Mouse (Mus musculus) monocyte, adult 5-6 weeks (primary cell): Measurements from ENCODE around the gene Abcg4. TPM values are rescaled to one million over a fixed set of nuclear protein-coding genes. Genes with fewer than 3 reads are reported as not detected.

Experiments used
- ATAC-seq: fragments of 153-309, 156-312 bp; replicated peaks from 2 replicates; pipeline ENCODE4 v1.8.0; 2017; ENCODE audit warnings: mild to moderate bottlenecking; ENCODE audit not compliant: low TSS enrichment, insufficient number of reproducible peaks, severe bottlenecking, poor library complexity, low FRiP score
- total RNA-seq: library from RNA; stranded (forward); fragments of 200-1000, 200-491, 200-594 nt; gene quantifications from 3 replicates; pipeline ENCODE4 v1.2.3, GENCODE M21; 2017

The Abcg4 gene
- total RNA-seq, 1 experiment from 2014 or later = not detected

GRCm38 (mm10) chr9:44292490-44292889 is 4.1 kb upstream of the Abcg4 start:
- ATAC-seq = no peak

- ATAC-seq = no peak
Observed at GRCm38 (mm10) chr9:44288959-44289291, 510 bp upstream of the Abcg4 start.

DNA sequence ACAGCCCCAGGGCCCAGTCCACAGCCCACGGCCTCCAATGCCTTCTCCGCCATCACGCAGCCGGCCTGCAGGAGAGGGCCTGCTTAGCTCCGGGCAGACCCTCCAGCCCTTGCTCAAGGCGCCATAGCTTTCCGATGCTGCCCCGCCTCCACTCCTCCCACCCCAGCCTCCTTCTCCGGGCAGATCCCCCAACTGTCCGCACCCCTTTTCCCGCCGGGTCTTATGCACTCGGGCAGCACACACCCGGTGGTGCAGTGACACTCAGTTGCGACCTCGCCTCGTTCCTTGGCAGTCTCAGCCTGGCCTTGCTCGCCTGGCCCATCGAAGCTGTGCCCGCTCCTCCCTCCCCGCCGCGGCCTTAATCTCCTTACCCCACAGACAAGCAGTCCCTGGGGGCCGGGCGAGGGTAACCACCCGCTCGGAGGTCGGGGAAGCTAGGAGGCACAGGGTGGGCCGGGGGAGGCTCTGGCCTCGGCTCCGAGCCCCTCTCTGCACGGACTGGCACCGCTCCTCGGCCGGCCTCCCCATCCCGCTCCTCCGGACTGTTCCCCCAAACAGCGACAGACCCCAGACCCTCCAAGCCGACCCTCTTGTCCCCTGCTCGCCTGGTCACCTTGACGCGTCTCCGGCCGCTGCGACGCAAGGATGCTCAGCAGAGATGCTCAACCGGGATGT is 877 bp downstream of the Abcg4 start:
- no peak for ATAC-seq

DNA sequence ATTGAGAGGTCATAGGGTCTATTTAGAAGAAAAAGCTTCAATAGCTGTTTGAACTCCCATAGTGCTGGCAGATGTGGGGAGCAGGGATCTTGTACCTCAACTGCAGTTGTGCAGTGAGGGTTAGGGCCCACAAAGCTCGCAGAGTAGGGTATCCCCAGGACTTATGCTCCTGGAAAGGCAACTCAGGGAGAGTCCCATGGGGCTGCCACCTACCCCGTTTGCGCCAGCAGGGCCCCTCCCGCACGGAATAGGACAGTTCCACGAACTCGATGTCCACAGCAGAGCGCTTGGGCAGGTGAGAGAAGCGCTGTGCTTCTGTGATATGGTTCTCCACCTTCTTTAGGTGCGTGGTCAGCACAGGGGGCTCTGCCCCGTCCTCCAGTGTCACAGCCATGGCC is 1.4 kb downstream of the Abcg4 start:
- no peak for ATAC-seq

GRCm38 (mm10) chr9:44286256-44286850 is 2.1 kb downstream of the Abcg4 start:
- no peak for ATAC-seq

DNA sequence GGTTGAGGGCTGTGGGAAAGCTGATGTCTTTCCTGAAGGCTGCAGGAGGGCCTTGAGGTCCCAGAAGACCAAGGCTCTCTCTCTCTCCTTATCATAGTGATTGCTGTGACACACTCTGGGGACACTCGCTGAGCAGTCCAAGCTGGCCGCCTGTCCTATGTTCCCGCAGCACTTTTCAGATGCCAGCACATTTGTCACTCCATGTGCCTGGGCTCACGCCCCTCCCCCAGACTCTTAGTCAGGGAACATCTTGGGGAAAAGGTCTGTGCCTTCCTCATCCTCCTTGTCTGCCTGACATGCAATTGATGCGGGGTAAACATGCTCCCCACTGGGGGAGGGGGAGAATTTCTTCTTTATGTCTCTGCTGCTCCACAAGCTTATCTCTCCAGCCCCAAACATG is 5.2 kb downstream of the Abcg4 start:
- no peak for ATAC-seq

- no peak for ATAC-seq
Observed at GRCm38 (mm10) chr9:44269973-44270372, 18.4 kb downstream of the Abcg4 start.

DNA sequence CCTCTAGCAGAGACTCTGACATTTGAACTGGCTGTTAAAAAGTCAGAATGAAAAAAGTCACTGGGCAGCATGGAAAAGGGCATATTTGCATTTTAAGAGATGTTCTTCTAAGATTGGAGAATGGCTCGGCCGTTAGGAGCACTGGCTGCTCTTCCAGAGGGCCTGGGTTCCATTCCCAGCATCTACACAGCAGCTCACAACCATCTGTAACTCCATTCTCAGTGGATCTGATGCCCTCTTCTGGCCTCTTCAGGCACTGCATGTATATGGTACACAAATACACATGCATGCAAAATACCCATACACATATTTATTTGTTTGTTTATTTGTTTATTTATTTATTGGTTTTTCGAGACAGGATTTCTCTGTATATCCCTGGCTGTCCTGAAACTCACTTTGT is 19.3 kb downstream of the Abcg4 start:
- ATAC-seq = no peak

- peak; percentile 82 for ATAC-seq
Observed at GRCm38 (mm10) chr9:44268432-44268831, 20.0 kb downstream of the Abcg4 start, which contains the start of gene Nlrx1. Gene Nlrx1, minus strand, starts transcription at chr9:44268599.

DNA sequence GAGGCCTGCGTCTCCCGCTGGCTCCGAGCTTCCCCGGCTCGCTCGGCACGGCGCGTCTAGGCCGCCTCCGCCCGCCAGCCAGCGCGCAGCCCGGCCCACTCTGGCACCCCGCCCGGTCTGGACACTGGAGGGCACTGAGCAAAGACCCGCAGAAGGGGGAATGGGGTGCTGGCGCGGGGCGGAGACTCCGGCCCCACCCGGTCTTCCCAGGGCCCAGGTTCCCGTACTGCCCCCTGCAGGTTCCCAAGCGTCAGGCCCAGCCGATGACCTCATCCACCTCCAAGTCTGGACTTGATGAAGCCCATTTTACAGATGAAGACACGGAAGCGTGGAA is 20.4 kb downstream of the Abcg4 start:
- peak; percentile 72 for ATAC-seq

- 0 out of 2 replicates have a peak, but pooled peaks have one; percentile 2 for ATAC-seq
Observed at GRCm38 (mm10) chr9:44267319-44268026, 20.9 kb downstream of the Abcg4 start.

DNA sequence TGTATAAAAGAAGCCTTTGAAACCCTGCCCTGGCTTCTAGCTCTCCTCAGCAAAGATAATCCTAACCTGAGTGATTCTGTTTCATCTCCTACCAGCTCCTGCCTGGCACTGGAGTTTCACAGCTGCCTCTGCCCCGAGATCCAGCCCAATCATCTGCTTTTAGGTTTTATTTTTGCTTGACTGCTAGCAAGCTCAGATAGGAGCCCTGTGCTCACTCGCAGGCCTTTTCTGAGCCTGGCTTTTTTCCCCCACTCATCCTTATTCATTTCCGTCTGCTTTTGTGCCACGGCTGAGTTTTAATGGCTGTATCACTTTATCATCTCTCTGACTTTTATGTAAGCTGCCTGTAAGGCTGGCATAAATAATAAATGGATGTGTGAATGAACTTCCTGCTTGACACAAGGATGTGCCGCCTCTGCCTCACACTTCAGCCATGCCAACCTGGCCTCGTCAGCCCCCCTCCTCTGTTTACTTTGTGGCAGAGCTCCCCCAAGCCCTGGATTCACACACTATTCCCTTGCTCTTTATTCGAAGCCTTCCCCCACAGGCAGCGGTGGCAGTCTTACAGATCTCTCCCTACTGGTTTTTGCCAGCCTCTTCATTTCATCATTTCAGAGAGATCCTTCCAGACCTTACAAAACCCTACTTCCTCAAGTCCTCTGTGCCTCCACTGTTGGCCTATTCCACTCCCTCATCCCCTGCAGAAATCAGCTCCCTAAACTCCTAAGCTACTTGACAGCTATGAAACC is 21.8 kb downstream of the Abcg4 start:
- no peak for ATAC-seq

DNA sequence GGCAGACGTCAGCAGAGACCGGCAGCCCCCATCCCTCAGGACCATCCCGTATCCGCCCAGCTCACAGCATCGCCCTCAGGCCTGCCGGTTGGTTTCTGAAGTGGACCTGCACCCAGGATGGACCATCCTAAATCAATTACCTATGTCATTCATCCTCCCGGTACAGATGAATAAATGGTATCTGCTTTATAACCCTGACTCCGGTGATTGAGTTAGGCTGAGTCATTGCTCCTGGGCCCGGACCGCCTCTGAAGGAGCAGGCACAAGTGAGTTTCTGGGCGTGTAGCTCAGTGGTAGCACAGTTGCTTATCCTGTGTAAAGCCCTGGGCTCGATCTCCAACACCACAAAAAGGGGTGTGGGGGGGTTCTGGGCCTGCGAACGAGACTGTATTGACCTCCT is 27.0 kb downstream of the Abcg4 start:
- ATAC-seq = no peak

- ATAC-seq = peak; percentile 58
Observed at GRCm38 (mm10) chr9:44259014-44259413, 29.4 kb downstream of the Abcg4 start.

- ATAC-seq = no peak
Observed at GRCm38 (mm10) chr9:44256213-44256612, 32.2 kb downstream of the Abcg4 start.

DNA sequence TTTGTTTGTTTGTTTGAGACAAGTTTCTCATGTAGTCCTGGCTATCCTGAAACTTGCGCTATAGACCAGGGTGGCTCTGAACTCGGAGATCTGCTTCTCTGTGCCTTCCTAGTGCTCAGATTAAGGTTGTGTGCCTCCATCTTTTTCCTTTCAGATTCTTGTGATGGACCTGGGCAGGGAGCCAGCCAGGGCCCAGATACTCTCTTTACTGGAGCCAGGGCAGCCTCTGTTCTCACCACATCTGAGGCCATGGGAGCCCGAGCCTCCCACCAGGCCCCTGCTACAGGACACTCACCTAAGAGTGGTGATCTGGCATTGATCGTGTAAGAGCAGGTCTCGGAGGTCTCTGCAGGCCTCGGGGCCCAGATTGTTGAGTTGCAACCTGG is 33.3 kb downstream of the Abcg4 start:
- no peak for ATAC-seq

DNA sequence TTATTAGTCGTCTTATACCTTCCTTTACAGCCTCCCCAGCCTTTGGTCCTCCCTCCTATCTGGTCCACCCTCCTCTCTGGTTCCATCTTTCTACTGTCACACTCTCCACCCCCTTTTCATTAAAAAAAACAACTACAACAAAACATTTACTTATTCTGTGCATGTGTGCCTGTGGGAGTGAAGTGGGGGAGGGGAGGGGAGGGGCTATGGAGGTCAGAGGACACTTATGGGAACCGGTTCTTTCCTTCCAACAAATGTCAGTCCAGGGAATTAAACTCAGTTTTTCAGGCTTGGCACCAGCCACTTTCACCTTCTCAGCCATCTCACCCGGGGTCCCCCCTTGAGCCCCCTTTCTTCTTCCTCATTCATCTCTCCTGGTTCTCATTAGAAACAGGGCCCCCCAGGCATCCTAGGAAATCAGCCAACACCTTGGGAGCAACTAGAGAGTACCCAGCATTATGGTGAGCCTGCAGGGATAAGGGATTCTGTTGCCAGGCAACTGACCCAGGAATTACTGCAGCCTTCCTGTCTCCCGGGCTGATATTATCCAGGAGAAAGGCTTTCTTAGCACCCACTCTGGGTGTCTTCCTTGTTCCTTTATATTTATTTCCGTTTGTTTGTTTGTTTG is 33.8 kb downstream of the Abcg4 start:
- no peak for ATAC-seq

- ATAC-seq = no peak
Observed at GRCm38 (mm10) chr9:44253441-44253840, 35.0 kb downstream of the Abcg4 start.

DNA sequence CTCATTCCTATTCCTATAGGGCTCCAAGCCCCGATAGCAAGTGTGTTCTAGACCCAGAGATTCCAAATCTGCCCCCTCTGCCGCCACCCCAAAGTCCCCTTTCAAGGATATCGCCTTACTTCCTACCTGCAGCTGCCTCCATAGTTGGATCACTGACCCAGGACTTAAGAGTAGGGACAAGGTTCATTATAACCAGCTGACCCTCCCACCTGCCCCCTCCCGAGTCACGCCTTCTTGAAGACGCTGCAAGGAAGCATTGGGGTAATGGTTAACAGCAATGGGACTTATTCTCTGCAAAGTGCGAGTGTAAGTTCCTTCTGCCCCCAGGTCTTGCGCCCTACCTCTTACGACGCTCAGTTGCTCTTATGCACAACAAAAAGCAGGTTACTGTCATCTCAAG is 37.1 kb downstream of the Abcg4 start, which contains the start of gene Pdzd3:
Pdzd3 (minus strand) TSS at position 158 of the 400 bp plus-strand sequence.
- ATAC-seq = no peak
